Mouse (Mus musculus) CH12.LX (cell line): ENCODE data around the gene Clec4a3.

Source experiments
- CTCF ChIP-seq, 2 experiments: IDR thresholded peaks in 1 of 2; conservative IDR thresholded peaks in 1 of 2; 2 replicates each; pipeline ENCODE4 v1.5.1; 2011 to 2012; ENCODE audit warnings: low read depth in 2 of 2, low read length in 2 of 2, improper control_type of control experiment in 1 of 2, inconsistent platforms in 1 of 2, mild to moderate bottlenecking in 1 of 2, moderate library complexity in 1 of 2
- E2F4 ChIP-seq: IDR thresholded peaks from 2 replicates; pipeline ENCODE4 v1.6.1; 2011; ENCODE audit warnings: low read depth, low read length, improper control_type of control experiment; ENCODE audit not compliant: insufficient replicate concordance
- ELF1 ChIP-seq: IDR thresholded peaks from 2 replicates; pipeline ENCODE4 v1.6.1; 2014; ENCODE audit warnings: low read depth, mild to moderate bottlenecking, inconsistent platforms, low read length, improper control_type of control experiment
- EP300 ChIP-seq: IDR thresholded peaks from 2 replicates; pipeline ENCODE4 v1.6.1; 2011; ENCODE audit warnings: low read length, improper control_type of control experiment
- JUND ChIP-seq: conservative IDR thresholded peaks from 2 replicates; pipeline ENCODE4 v1.6.1; 2011; ENCODE audit warnings: low read depth, low read length, improper control_type of control experiment
- MYC ChIP-seq: IDR thresholded peaks from 2 replicates; pipeline ENCODE4 v1.6.1; 2011; ENCODE audit warnings: low read depth, mild to moderate bottlenecking, improper control_type of control experiment, low read length
- NRF1 ChIP-seq: IDR thresholded peaks from 2 replicates; pipeline ENCODE4 v1.6.1; 2014; ENCODE audit warnings: low read depth, mild to moderate bottlenecking, inconsistent platforms, low read length, improper control_type of control experiment, moderate library complexity
- POLR2A ChIP-seq: IDR thresholded peaks from 2 replicates; pipeline ENCODE4 v1.6.1; 2011; ENCODE audit warnings: low read depth, mild to moderate bottlenecking, improper control_type of control experiment, low read length
- TCF12 ChIP-seq: IDR thresholded peaks from 2 replicates; pipeline ENCODE4 v1.6.1; 2014; ENCODE audit warnings: low read depth, mild to moderate bottlenecking, inconsistent platforms, low read length, improper control_type of control experiment
- UBTF ChIP-seq: IDR thresholded peaks from 2 replicates; pipeline ENCODE4 v1.6.1; 2012; ENCODE audit warnings: low read depth, mild to moderate bottlenecking, inconsistent platforms, low read length, improper control_type of control experiment, moderate library complexity
- ZC3H11A ChIP-seq: IDR thresholded peaks from 2 replicates; pipeline ENCODE4 v1.6.1; 2012; ENCODE audit warnings: low read depth, mild to moderate bottlenecking, inconsistent platforms, low read length, improper control_type of control experiment

DNA sequence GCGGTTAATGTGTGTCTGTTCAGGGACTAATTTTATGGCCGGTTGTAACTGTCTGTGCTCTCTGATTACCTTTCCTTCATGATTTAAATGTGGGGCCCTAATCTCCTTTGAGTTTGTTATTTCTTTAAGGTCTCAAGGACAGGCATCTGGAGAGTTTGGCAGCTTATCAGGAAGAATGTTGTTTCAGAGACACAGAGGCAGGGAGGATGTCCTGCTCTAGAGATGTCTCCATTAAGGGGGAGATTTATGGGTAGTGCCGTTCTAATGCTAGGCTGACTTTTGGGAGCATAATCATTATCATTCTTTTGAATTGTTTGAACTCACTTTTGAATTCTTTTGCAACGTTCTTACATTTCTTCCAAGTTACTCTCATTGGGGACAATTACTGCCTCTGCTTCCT is 32.4 kb upstream of the Clec4a3 start:
- TF ChIP-seq POLR2A: no peak
- TF ChIP-seq CTCF (conservative IDR thresholded peaks at IDR 0.05 in 1 of 2, IDR thresholded peaks at IDR 0.05 in 1 of 2; ENCODE audit: low read depth in 2 of 2, low read length in 2 of 2): no peak
- TF ChIP-seq E2F4: no peak
- TF ChIP-seq NRF1: no peak
- no peak for TF ChIP-seq UBTF
- no peak for TF ChIP-seq EP300
- no peak for TF ChIP-seq TCF12
- TF ChIP-seq JUND: no peak
- TF ChIP-seq ELF1: no peak
- no peak for TF ChIP-seq MYC
- no peak for TF ChIP-seq ZC3H11A
